Mouse (Mus musculus): Measurements from ENCODE around the gene Dennd1b. TPM values are rescaled to one million over a fixed set of nuclear protein-coding genes. Genes with fewer than 3 reads are reported as not detected.

Dennd1b gene
- polyA plus RNA-seq, 1 experiment from 2014 or later, result 8.5 TPM

DNA sequence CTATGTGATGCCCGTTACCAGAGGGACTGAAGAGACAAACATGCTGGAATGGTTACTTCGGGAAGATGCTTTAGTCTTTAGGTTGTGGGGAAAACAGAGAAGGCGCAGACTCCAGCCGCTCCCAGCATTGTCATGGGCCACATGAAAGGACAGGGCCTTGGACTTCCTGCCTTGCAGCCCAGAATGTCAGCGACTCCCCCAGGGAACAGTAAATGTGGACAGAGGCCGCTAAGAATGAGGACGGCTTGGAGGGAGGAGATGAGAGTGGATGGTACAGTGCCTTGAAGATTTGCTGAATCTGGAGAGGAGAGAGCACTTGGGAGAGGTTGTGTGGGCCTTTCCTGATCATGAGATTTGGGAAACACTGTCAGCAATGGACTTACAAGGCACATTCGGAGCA is 252.1 kb downstream of the Dennd1b start:
- no peaks in the 10 kb centered on the region; the same call in 1 of the 2 replicates for H3K4me1 ChIP-seq
- 61% methylated on average over 8 of the region's 8 CpGs for WGBS
- no peak overlapping the region; the same call in 1 of the 2 replicates for H3K27ac ChIP-seq
- no peaks in the 10 kb centered on the region for H3K27me3 ChIP-seq
- no peak for ATAC-seq (ENCODE audit: insufficient number of reproducible peaks, low FRiP score, low TSS enrichment, low read depth)
- H3K36me3 ChIP-seq, result no peaks in the 10 kb centered on the region
- H3K4me2 ChIP-seq, result no peak overlapping the region
- H3K9ac ChIP-seq, result no peak overlapping the region
- H3K9me3 ChIP-seq, result no peaks in the 10 kb centered on the region
- no peak overlapping the region for H3K4me3 ChIP-seq

DNA sequence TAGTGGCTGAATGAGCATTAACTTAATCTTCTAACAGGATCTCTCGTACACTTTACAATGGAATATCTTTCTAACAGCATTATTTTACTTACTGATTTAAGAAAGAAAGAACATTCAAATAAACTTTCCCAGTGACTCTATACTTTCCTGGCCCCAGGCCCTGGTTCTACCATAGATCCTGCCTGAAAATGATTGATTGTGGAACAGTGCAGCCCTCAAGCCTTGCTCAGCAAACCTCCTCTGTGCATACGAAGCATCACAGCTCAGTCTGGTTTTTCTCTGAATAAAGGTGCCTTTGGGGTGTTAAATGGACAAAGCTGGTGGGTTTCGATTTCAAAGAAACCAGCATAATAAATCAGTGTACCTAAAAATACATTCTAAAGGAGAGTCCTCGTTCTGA is 260.6 kb downstream of the Dennd1b start:
- no peak for ATAC-seq (ENCODE audit: insufficient number of reproducible peaks, low FRiP score, low TSS enrichment, low read depth)
- no peaks in the 10 kb centered on the region for H3K9me3 ChIP-seq
- no peak overlapping the region for H3K4me3 ChIP-seq
- H3K4me2 ChIP-seq, result no peak overlapping the region
- H3K27ac ChIP-seq, result no peak overlapping the region
- H3K27me3 ChIP-seq, result no peaks in the 10 kb centered on the region
- 41% methylated on average over 4 of the region's 4 CpGs for WGBS
- H3K36me3 ChIP-seq, result no peaks in the 10 kb centered on the region
- no peak overlapping the region for H3K9ac ChIP-seq
- no peaks in the 10 kb centered on the region for H3K4me1 ChIP-seq

DNA sequence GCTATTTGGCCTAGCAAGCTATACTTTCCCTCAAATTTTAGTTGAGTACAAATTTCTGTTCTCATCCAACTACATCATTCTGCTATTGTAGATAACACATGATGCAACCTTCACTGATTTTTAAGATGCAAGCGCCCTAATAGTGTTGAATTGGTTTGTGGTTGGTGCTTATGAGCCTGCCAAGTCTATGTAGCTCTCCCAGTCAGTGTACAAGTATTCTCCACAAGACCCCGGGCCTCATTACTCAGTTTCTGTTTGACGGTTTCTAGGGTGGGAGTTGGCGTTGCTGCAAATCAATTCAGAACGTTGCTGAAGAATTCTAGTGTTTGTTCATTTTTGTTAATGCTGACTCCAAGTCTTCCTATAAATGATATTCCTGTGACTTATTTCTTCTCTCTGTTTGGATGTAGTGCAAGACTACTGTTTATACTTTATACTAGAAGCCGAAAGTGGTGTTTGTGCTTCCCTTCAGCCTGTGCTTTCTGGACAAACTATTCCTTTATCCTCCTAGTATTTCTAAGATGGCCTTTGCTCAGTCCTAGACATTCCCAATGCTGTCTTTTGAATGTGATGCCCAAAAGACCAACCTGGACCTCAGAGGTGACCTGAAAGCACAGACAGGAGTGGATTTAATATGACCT is 261.2 kb downstream of the Dennd1b start:
- H3K27me3 ChIP-seq, result no peaks in the 10 kb centered on the region
- no peak overlapping the region for H3K4me3 ChIP-seq
- H3K9me3 ChIP-seq, result no peaks in the 10 kb centered on the region
- no peaks in the 10 kb centered on the region for H3K36me3 ChIP-seq
- WGBS, result 77% methylated on average over 6 of the region's 6 CpGs
- no peaks in the 10 kb centered on the region for H3K4me1 ChIP-seq
- no peak overlapping the region for H3K9ac ChIP-seq
- no peak overlapping the region for H3K27ac ChIP-seq
- no peak for ATAC-seq (ENCODE audit: insufficient number of reproducible peaks, low FRiP score, low TSS enrichment, low read depth)
- no peak overlapping the region for H3K4me2 ChIP-seq

Other genes with a start within 250 kb of the Dennd1b start
- gene Lhx9, start 114.9 kb upstream of the Dennd1b start, polyA plus RNA-seq (2015; fragmentation: Nextera tagmentation; extraction: Ambion mirVana), result 11.7 and 13.5 TPM in 2 replicates
- gene 2310009B15Rik, start 106.6 kb upstream of the Dennd1b start, polyA plus RNA-seq (2015; fragmentation: Nextera tagmentation; extraction: Ambion mirVana), result 32.4 and 38.0 TPM in 2 replicates